Mouse (Mus musculus) liver, embryonic 14.5 days (tissue): ENCODE measurements around the gene Sf3b2. TPM values are rescaled to one million over a fixed set of nuclear protein-coding genes. Genes with fewer than 3 reads are reported as not detected.

Experiments used
- ATAC-seq: fragments of 200-750 bp; cut with Nextera tagmentation; 2 replicates; pipeline ENCODE4 v1.8.0; 2017; ENCODE audit warnings: moderate number of reproducible peaks, mild to moderate bottlenecking, moderate library complexity; ENCODE audit not compliant: insufficient read depth
- DNase-seq, 3 experiments: peaks; one replicate each; pipeline ENCODE4 v3.0.0-alpha.2; 2012 to 2013; ENCODE audit warnings: low read depth in 3 of 3, low spot score in 3 of 3
- H3K27ac ChIP-seq: fragments of 300-500 bp; sonication (generic); 2 replicates; pipeline ENCODE4 v1.5.1; 2014; ENCODE audit warnings: moderate library complexity, mild to moderate bottlenecking, control low read depth, inconsistent platforms
- H3K27me3 ChIP-seq: fragments of 300-500 bp; sonication (generic); 2 replicates; pipeline ENCODE4 v1.6.1; 2014; ENCODE audit warnings: mild to moderate bottlenecking, low read length, moderate library complexity; ENCODE audit not compliant: control insufficient read depth, insufficient read depth
- H3K36me3 ChIP-seq: fragments of 300-500 bp; sonication (generic); replicated peaks from 2 replicates; pipeline ENCODE4 v1.6.1; 2014; ENCODE audit warnings: low read depth; ENCODE audit not compliant: control insufficient read depth, insufficient read depth
- H3K4me1 ChIP-seq, 2 experiments: fragments of 200-500 bp in 1 of 2; fragments of 300-500 bp in 1 of 2; sonication (generic) in 1 of 2; replicated peaks; 2 replicates each; pipeline ENCODE4 v1.6.1; 2012 to 2014; ENCODE audit warnings: antibody characterized with exemption in 1 of 2, inconsistent platforms in 1 of 2, low read length in 1 of 2; ENCODE audit not compliant: control insufficient read depth in 2 of 2, insufficient read depth in 2 of 2
- H3K4me2 ChIP-seq: fragments of 300-500 bp; sonication (generic); 2 replicates; pipeline ENCODE4 v1.6.1; 2014; ENCODE audit warnings: low read depth, mild to moderate bottlenecking, control low read depth, moderate library complexity
- H3K4me3 ChIP-seq, 2 experiments: fragments of 200-500 bp in 1 of 2; fragments of 300-500 bp in 1 of 2; sonication (generic) in 1 of 2; 2 replicates each; pipeline ENCODE4 v1.5.1; 2012 to 2014; ENCODE audit warnings: low read depth in 2 of 2, low read length in 2 of 2, mild to moderate bottlenecking in 2 of 2, control low read depth in 1 of 2, inconsistent platforms in 1 of 2, moderate library complexity in 1 of 2; ENCODE audit not compliant: insufficient read depth in 1 of 2
- H3K9ac ChIP-seq: fragments of 300-500 bp; sonication (generic); replicated peaks from 2 replicates; pipeline ENCODE4 v1.6.1; 2014; ENCODE audit warnings: mild to moderate bottlenecking, control low read depth, moderate library complexity
- H3K9me3 ChIP-seq: fragments of 300-500 bp; sonication (generic); 2 replicates; pipeline ENCODE4 v1.6.1; 2016; ENCODE audit warnings: low read length, mixed read lengths; ENCODE audit not compliant: control insufficient read depth
- CTCF ChIP-seq: IDR thresholded peaks from 2 replicates; pipeline ENCODE4 v1.5.1; 2016; ENCODE audit warnings: antibody characterized with exemption, low read depth, control low read depth
- EP300 ChIP-seq: IDR thresholded peaks from 2 replicates; pipeline ENCODE4 v1.6.1; 2016; ENCODE audit warnings: antibody characterized with exemption, low read depth
- WGBS: fragments of 180-500 bp; shearing (Covaris S2); extraction: QIAGEN DNeasy Blood & Tissue Kit; methylation state at CpG from one replicate; pipeline ENCODE4 v1.1.7; 2014; ENCODE audit not compliant: insufficient replicate concordance; 5-methylcytosine and 5-hydroxymethylcytosine counted together
- polyA plus RNA-seq, 2 experiments: library from polyadenylated mRNA; depleted of rRNA in 1 of 2; stranded (reverse) in 1 of 2; unstranded in 1 of 2; fragments of >200 nt; fragmentation: Nextera tagmentation in 1 of 2; extraction: Ambion mirVana in 1 of 2; gene quantifications; 2 replicates each; pipeline versions ENCODE4 v1.2.1 to v1.2.3; 2012 to 2014

The Sf3b2 gene
- polyA plus RNA-seq, 2 experiments: 52.5 to 98.4 TPM

- peaks cover 46% of the 10 kb centered on the region for H3K36me3 ChIP-seq
- no peak for ATAC-seq
Observed at GRCm38 (mm10) chr19:5274641-5275040, 20.6 kb downstream of the Sf3b2 start.

GRCm38 (mm10) chr19:5273916-5274315 is 21.3 kb downstream of the Sf3b2 start:
- WGBS: 49% methylated on average over 4 of the region's 4 CpGs
- peak overlapping the region; percentile 92 for H3K4me2 ChIP-seq
- no peaks in the 10 kb centered on the region for H3K9me3 ChIP-seq
- peaks cover 13 to 30% of the 10 kb centered on the region in 2 experiments for H3K4me1 ChIP-seq
- ATAC-seq: no peak
- DNase-seq: no peak
- TF ChIP-seq EP300 (no peak), CTCF (no peak)
- peak overlapping the region; percentile 64; the same call in 1 of the 2 replicates for H3K27ac ChIP-seq
- peaks cover 39% of the 10 kb centered on the region for H3K36me3 ChIP-seq
- H3K9ac ChIP-seq: no peak overlapping the region
- H3K27me3 ChIP-seq: no peaks in the 10 kb centered on the region
- H3K4me3 ChIP-seq: no peak overlapping the region; a peak in 1 of 4 replicates

More at GRCm38 (mm10) chr19:5274641-5275040, 20.6 kb downstream of the Sf3b2 start:
- H3K4me2 ChIP-seq: no peak overlapping the region
- no peaks in the 10 kb centered on the region for H3K9me3 ChIP-seq
- WGBS: 81% methylated on average over 13 of the region's 13 CpGs
- no peak overlapping the region for H3K9ac ChIP-seq
- no peak for DNase-seq
- no peak overlapping the region for H3K4me3 ChIP-seq
- peaks cover 12 to 25% of the 10 kb centered on the region in 2 experiments; a peak in 3 of 4 replicates for H3K4me1 ChIP-seq
- no peak for TF ChIP-seq EP300
- no peak overlapping the region for H3K27ac ChIP-seq
- no peaks in the 10 kb centered on the region for H3K27me3 ChIP-seq

GRCm38 (mm10) chr19:5272801-5273733 is 22.2 kb downstream of the Sf3b2 start, which contains the start of gene Pacs1:
TSS of gene Pacs1 (minus strand) at chr19:5273119.
- H3K27me3 ChIP-seq: no peaks in the 10 kb centered on the region
- under 1% methylated on average over 76 of the region's 97 CpGs for WGBS

GRCm38 (mm10) chr19:5272326-5272795 is 22.9 kb downstream of the Sf3b2 start:
- no peaks in the 10 kb centered on the region for H3K9me3 ChIP-seq
- DNase-seq: no peak
- WGBS: under 1% methylated on average over 22 of the region's 30 CpGs
- H3K4me1 ChIP-seq: peaks cover 26 to 40% of the 10 kb centered on the region in 2 experiments
- peak overlapping the region; percentile 24 for H3K27ac ChIP-seq
- peak overlapping the region; percentile 92 for H3K4me2 ChIP-seq
- H3K9ac ChIP-seq: peak overlapping the region; percentile 84
- no peaks in the 10 kb centered on the region for H3K27me3 ChIP-seq
- peaks cover 24% of the 10 kb centered on the region for H3K36me3 ChIP-seq
- TF ChIP-seq CTCF (no peak), EP300 (no peak)
- no peak for ATAC-seq
- H3K4me3 ChIP-seq: peak overlapping the region; percentile 70 to 82

More at GRCm38 (mm10) chr19:5272801-5273733, 22.2 kb downstream of the Sf3b2 start, which contains the start of gene Pacs1:
- Histone ChIP-seq H3K4me2 (peak within 1 kb of the TSS; percentile 92), H3K27ac (peak within 1 kb of the TSS; percentile 64), H3K36me3 (peaks cover 31% of the 10 kb centered on the region), H3K4me1 (peaks cover 19 to 36% of the 10 kb centered on the region in 2 experiments), H3K9ac (peak within 1 kb of the TSS; percentile 84), H3K4me3 (peak within 1 kb of the TSS; percentile 70 to 82), H3K9me3 (no peaks in the 10 kb centered on the region)
- peak; percentile 69 to 76 (median 71) for DNase-seq
- peak; percentile 81 for ATAC-seq
- TF ChIP-seq EP300 (no peak), CTCF (no peak)

GRCm38 (mm10) chr19:5271430-5271829 is 23.8 kb downstream of the Sf3b2 start:
- Histone ChIP-seq H3K4me1 (peaks cover 34 to 48% of the 10 kb centered on the region in 2 experiments), H3K27me3 (no peaks in the 10 kb centered on the region), H3K27ac (peak overlapping the region; percentile 5), H3K36me3 (peaks cover 19% of the 10 kb centered on the region), H3K4me3 (peak overlapping the region in 1 of 2 experiments; percentile 82; a peak in 3 of 4 replicates), H3K9me3 (no peaks in the 10 kb centered on the region), H3K4me2 (peak overlapping the region; percentile 92), H3K9ac (peak overlapping the region; percentile 84)
- ATAC-seq (no peak), DNase-seq (no peak)
- 23% methylated on average over 1 of the region's 1 CpGs for WGBS
- no peak for TF ChIP-seq EP300
- no peak for TF ChIP-seq CTCF
